Mouse (Mus musculus) embryo, embryonic 9.5 days (tissue): Measurements from ENCODE around the gene Pip4k2b.
A peak's percentile ranks its signal among the peaks of the same experiment; 100 is the strongest.
"Not testable (repeated sequence)": the region's sequence is repeated elsewhere in the genome, so short reads cannot be mapped to it uniquely, and the experiment has no call there.

Source experiments
- DNase-seq: peaks from one replicate; pipeline ENCODE4 v3.0.0-alpha.2; 2017; ENCODE audit errors: extremely low spot score

Pip4k2b gene

GRCm38 (mm10) chr11:97744063-97744717 is at the start of gene Pip4k2b:
Gene Pip4k2b (minus strand): TSS chr11:97744704.
- no peak for DNase-seq

GRCm38 (mm10) chr11:97793165-97793564 is 48.7 kb upstream of the Pip4k2b start:
- peak; percentile 58 for DNase-seq

GRCm38 (mm10) chr11:97790778-97791438 is 46.4 kb upstream of the Pip4k2b start:
- not testable (repeated sequence) for DNase-seq

GRCm38 (mm10) chr11:97789727-97790126 is 45.2 kb upstream of the Pip4k2b start:
- DNase-seq, result no peak

- DNase-seq, result no peak
These were observed 43.5 kb upstream of the Pip4k2b start for GRCm38 (mm10) chr11:97787961-97788360.

GRCm38 (mm10) chr11:97782564-97782895 is 38.0 kb upstream of the Pip4k2b start:
- DNase-seq, result no peak

GRCm38 (mm10) chr11:97781832-97782563 is 37.5 kb upstream of the Pip4k2b start, which contains the start of gene Rpl23:
Gene Rpl23 (minus strand): TSS chr11:97782437.
- DNase-seq, result peak; percentile 99

- DNase-seq, result peak; percentile 31
These were observed 37.0 kb upstream of the Pip4k2b start for GRCm38 (mm10) chr11:97781478-97781831.

- DNase-seq, result no peak
These were observed 35.6 kb upstream of the Pip4k2b start for GRCm38 (mm10) chr11:97779968-97780701.

- DNase-seq, result no peak
These were observed 34.4 kb upstream of the Pip4k2b start for GRCm38 (mm10) chr11:97778918-97779317.

GRCm38 (mm10) chr11:97777129-97777529 is 32.6 kb upstream of the Pip4k2b start:
- DNase-seq, result peak; percentile 49

GRCm38 (mm10) chr11:97776497-97777128 is 32.1 kb upstream of the Pip4k2b start:
- DNase-seq, result peak; percentile 53

GRCm38 (mm10) chr11:97775808-97776496 is 31.4 kb upstream of the Pip4k2b start, which contains the start of gene 1700001P01Rik:
Gene 1700001P01Rik (minus strand): TSS chr11:97775918.
- peak; percentile 30 for DNase-seq

GRCm38 (mm10) chr11:97775186-97775585 is 30.7 kb upstream of the Pip4k2b start:
- DNase-seq, result no peak

GRCm38 (mm10) chr11:97771410-97771809 is 26.9 kb upstream of the Pip4k2b start:
- DNase-seq, result no peak

GRCm38 (mm10) chr11:97769704-97770103 is 25.2 kb upstream of the Pip4k2b start:
- peak; percentile 17 for DNase-seq

GRCm38 (mm10) chr11:97766154-97766881 is 21.8 kb upstream of the Pip4k2b start, which contains the start of gene Cwc25:
Gene Cwc25 (minus strand): TSS chr11:97766556.
- peak; percentile 95 for DNase-seq

GRCm38 (mm10) chr11:97761638-97762037 is 17.1 kb upstream of the Pip4k2b start:
- no peak for DNase-seq

GRCm38 (mm10) chr11:97758942-97759341 is 14.4 kb upstream of the Pip4k2b start:
- DNase-seq, result no peak

GRCm38 (mm10) chr11:97758125-97758524 is 13.6 kb upstream of the Pip4k2b start:
- no peak for DNase-seq
